In the genomic region with DNA sequence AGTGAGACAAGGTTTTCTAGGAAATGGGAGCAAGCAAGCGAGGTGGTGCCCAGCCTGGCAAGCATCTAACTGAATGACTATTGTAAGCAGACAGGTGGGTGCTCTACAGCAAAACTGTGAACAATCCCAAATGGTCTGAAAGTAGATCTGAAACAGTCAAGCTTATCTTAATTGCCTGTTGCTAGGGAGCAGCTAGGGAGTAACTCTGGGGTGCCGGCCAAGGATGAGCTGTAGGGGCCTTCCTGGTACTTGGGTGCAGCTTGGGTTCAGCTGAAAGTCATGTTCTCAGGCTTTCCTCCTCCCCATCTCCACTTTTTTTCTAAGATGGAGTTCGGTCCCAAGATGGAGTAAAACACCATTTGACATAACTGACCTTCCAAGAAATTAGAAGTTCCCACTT, we compare ENCODE assay signal across 15 mouse cellular contexts.
"Had no signal": no experiment of that assay in that cellular context is flagged by ENCODE, and none has a peak within 500 bp of the region (broad histone marks: within the 10 kb centered on the region; RNA-seq: fewer than 3 reads in every experiment).

No protein-coding gene starts in this region.

- DNase-seq: kidney, adult 11 months; kidney, adult 8-10 months; kidney, postnatal 10 days; kidney, postnatal 36 days; layer of hippocampus, postnatal 36 days; liver, embryonic 13.5 days; lung, adult 2 months; lung, postnatal 14 days; lung, postnatal 4 days; midbrain, embryonic 14.5 days; retina, postnatal 1 day; right cerebral cortex, postnatal 25 days; thymus, postnatal 4 days had no signal

- H3K4me3 ChIP-seq: kidney, embryonic 15.5 days; left cerebral cortex, adult 2 months; liver, embryonic 13.5 days had no signal

- H3K27ac ChIP-seq: kidney, embryonic 15.5 days; left cerebral cortex, adult 2 months; liver, embryonic 13.5 days had no signal
